In genomic region chr10:96163791-96164190, GRCm38 (mm10) we compare ENCODE assay signal across 30 mouse cellular contexts. TPM values are rescaled to one million over a fixed set of nuclear protein-coding genes. Genes with fewer than 3 reads are reported as not detected.
"Had no signal": no experiment of that assay in that cellular context is flagged by ENCODE, and none has a peak within 500 bp of the region (broad histone marks: within the 10 kb centered on the region; RNA-seq: fewer than 3 reads in every experiment).

No protein-coding gene starts in this region.

- H3K4me3 ChIP-seq: layer of hippocampus, adult 2 months; limb, embryonic 10.5 days; limb, embryonic 13.5 days; liver, embryonic 13.5 days; midbrain, embryonic 13.5 days had no signal

- H3K36me3 ChIP-seq: limb, embryonic 10.5 days; limb, embryonic 13.5 days; liver, embryonic 13.5 days; midbrain, embryonic 13.5 days had no signal

- H3K9ac ChIP-seq: limb, embryonic 13.5 days; liver, embryonic 13.5 days; lung, embryonic 14.5 days; midbrain, embryonic 13.5 days had no signal

- H3K4me1 ChIP-seq: liver, embryonic 13.5 days; midbrain, embryonic 13.5 days had no signal

- H3K27ac ChIP-seq: kidney, postnatal 0 days; layer of hippocampus, adult 2 months; limb, embryonic 10.5 days; limb, embryonic 13.5 days; liver, embryonic 13.5 days; midbrain, embryonic 13.5 days; stomach, postnatal 0 days had no signal

- ATAC-seq: intestine, embryonic 16.5 days; lung, postnatal 0 days; midbrain, embryonic 13.5 days; midbrain, embryonic 16.5 days had no signal

- H3K27me3 ChIP-seq: limb, embryonic 13.5 days; liver, embryonic 13.5 days; midbrain, embryonic 13.5 days had no signal

- DNase-seq: kidney, adult 18-20 months; kidney, postnatal 25 days; layer of hippocampus, adult 9-11 months; liver, embryonic 13.5 days; lung, embryonic 14.5 days; right cerebral cortex, adult 18-20 months; right cerebral cortex, postnatal 14 days; right cerebral cortex, postnatal 4 days; thymus, adult 2 months; thymus, postnatal 14 days; thymus, postnatal 4 days had no signal

- H3K4me2 ChIP-seq: limb, embryonic 13.5 days; liver, embryonic 13.5 days; lung, embryonic 14.5 days; midbrain, embryonic 13.5 days had no signal

- H3K9me3 ChIP-seq: limb, embryonic 10.5 days; limb, embryonic 13.5 days; liver, embryonic 13.5 days had no signal

RNA-seq across cellular contexts. Expression of gene Gm5426, which starts 27.4 kb away (rescaled TPM):
- total RNA-seq: layer of hippocampus, adult 2 months; layer of hippocampus, postnatal 25 days; left cerebral cortex, adult 18-20 months; left cerebral cortex, postnatal 25 days; liver, adult 2 months had no signal
- polyA plus RNA-seq: intestine, embryonic 16.5 days; kidney, embryonic 14.5 days; kidney, postnatal 0 days; large intestine, adult 2 months; limb, embryonic 10.5 days; limb, embryonic 13.5 days; liver, adult 2 months; liver, embryonic 13.5 days; liver, embryonic 16.5 days; lung, embryonic 14.5 days; lung, postnatal 0 days; midbrain, embryonic 13.5 days; midbrain, embryonic 16.5 days; neural tube, embryonic 11.5 days; neural tube, embryonic 14.5 days; stomach, embryonic 14.5 days; stomach, postnatal 0 days; thymus, adult 2 months had no signal
